Mouse (Mus musculus) spleen, adult 2 months (tissue): ENCODE results near the gene Dld. TPM values are rescaled to one million over a fixed set of nuclear protein-coding genes. Genes with fewer than 3 reads are reported as not detected.

Experiments
- DNase-seq, 2 experiments: peaks; one replicate each; pipeline versions ENCODE4 v3.0.0 to v3.0.0-alpha.2; 2012 to 2021; ENCODE audit warnings: low spot score in 2 of 2, low read depth in 1 of 2
- H3K27ac ChIP-seq: fragments of 200-500 bp; 2 replicates; pipeline ENCODE4 v1.5.1; 2012; ENCODE audit warnings: low read length, inconsistent platforms; ENCODE audit not compliant: insufficient read depth
- H3K27me3 ChIP-seq: fragments of 200-500 bp; 2 replicates; pipeline ENCODE4 v1.6.1; 2012; ENCODE audit warnings: mild to moderate bottlenecking, moderate library complexity, low read length, inconsistent platforms; ENCODE audit not compliant: control insufficient read depth, insufficient read depth
- H3K36me3 ChIP-seq: fragments of 200-500 bp; 2 replicates; pipeline ENCODE4 v1.6.1; 2012; ENCODE audit warnings: mild to moderate bottlenecking, low read length, inconsistent platforms; ENCODE audit not compliant: control insufficient read depth, insufficient read depth
- H3K4me1 ChIP-seq: fragments of 200-500 bp; 2 replicates; pipeline ENCODE4 v1.6.1; 2011; ENCODE audit warnings: inconsistent platforms; ENCODE audit not compliant: control insufficient read depth, insufficient read depth, insufficient read length
- H3K4me3 ChIP-seq: fragments of 200-500 bp; 2 replicates; pipeline ENCODE4 v1.5.1; 2011; ENCODE audit warnings: mild to moderate bottlenecking, inconsistent platforms; ENCODE audit not compliant: insufficient read depth, insufficient read length; ENCODE audit errors: extremely low read depth
- CTCF ChIP-seq: fragments of 200-500 bp; IDR thresholded peaks from 2 replicates; pipeline ENCODE4 v1.5.1; 2011; ENCODE audit warnings: mild to moderate bottlenecking, inconsistent platforms; ENCODE audit not compliant: insufficient read depth, insufficient read length, insufficient replicate concordance; ENCODE audit errors: extremely low read depth
- POLR2A ChIP-seq: fragments of 200-500 bp; IDR thresholded peaks from 2 replicates; pipeline ENCODE4 v1.6.1; 2011; ENCODE audit warnings: low read depth, low read length, inconsistent platforms
- WGBS: fragments of 180-500 bp; shearing (Covaris S2); methylation state at CpG from one replicate; pipeline ENCODE4 v1.1.7; 2018; 5-methylcytosine and 5-hydroxymethylcytosine counted together
- polyA plus RNA-seq: library from polyadenylated mRNA; depleted of rRNA; stranded (reverse); fragments of >200 nt; gene quantifications from 2 replicates; pipeline ENCODE4 v1.2.3, GENCODE M21; 2012

Gene Dld
- polyA plus RNA-seq, 1 experiment: 3.8 TPM

DNA sequence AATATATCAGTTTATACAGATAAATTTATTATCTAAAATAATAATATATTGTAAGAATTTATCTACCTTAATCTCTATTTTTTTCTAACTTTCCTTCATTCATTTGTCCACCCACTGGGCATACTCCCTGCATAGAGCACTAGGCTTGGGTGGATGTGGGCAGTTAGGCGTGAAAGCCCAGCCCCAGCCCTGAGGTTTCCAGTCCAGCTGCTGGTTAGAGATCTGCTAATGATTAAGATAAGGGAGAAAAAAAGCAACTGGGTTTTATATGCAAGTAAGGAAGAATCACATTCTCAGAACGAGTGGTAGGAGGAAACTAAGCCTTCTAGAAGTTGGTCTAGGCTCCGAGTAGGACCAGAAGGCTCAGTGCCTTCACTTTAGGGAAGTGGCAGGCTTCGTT is 55.2 kb downstream of the Dld start:
- TF ChIP-seq CTCF: no peak
- TF ChIP-seq POLR2A: no peak
- DNase-seq: no peak
- no peaks in the 10 kb centered on the region for H3K27me3 ChIP-seq
- H3K4me1 ChIP-seq: no peaks in the 10 kb centered on the region
- H3K27ac ChIP-seq: no peak overlapping the region
- H3K36me3 ChIP-seq: no peaks in the 10 kb centered on the region
- WGBS: 42% methylated on average over 4 of the region's 4 CpGs
- no peak overlapping the region for H3K4me3 ChIP-seq

DNA sequence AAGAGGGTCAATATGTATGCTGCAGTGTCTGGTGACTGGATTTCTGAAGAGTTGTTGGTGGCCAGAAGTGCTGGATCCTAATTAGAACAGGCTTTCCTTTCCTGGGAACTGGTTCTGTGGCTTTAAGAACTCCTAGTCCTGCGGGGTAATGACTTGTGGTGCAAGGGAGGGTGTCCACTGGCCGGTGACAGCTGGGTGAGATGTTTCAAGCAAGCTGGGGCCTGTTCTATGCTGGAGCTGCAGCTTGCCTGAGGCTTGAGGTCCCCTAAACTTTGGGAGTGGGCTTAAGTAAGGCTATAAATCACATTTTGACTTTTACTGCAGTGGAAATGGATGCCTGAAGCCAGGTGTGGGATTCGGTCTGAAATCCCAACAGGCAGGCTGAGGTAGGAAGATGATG is 55.7 kb downstream of the Dld start:
- WGBS: 72% methylated on average over 3 of the region's 3 CpGs
- no peaks in the 10 kb centered on the region for H3K27me3 ChIP-seq
- TF ChIP-seq POLR2A (no peak), CTCF (no peak)
- no peak for DNase-seq
- H3K4me1 ChIP-seq: no peaks in the 10 kb centered on the region
- H3K27ac ChIP-seq: no peak overlapping the region
- no peaks in the 10 kb centered on the region for H3K36me3 ChIP-seq
- H3K4me3 ChIP-seq: no peak overlapping the region

DNA sequence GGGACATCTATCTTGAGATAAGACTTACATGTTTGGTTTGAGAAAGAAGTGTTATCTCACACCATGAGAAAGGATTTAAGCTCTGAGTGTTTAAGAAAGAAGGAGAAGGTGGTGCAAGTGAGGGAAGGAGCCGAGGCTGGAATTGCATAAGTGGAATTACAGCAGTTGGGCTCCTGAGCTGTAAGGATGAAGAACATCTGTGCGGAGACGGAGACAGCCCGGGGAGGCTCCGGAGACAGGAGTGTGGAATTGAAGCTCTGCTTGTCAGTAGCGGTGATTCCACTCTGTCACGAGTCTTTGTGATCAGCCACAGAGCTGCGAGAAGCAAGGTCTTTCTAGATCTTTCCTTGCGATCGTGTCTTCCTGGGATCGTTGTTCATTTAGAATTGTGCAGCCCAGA is 56.3 kb downstream of the Dld start:
- WGBS: 93% methylated on average over 11 of the region's 11 CpGs
- H3K4me1 ChIP-seq: no peaks in the 10 kb centered on the region
- no peak overlapping the region for H3K27ac ChIP-seq
- DNase-seq: no peak
- H3K36me3 ChIP-seq: no peaks in the 10 kb centered on the region
- no peaks in the 10 kb centered on the region for H3K27me3 ChIP-seq
- no peak overlapping the region for H3K4me3 ChIP-seq
- no peak for TF ChIP-seq POLR2A
- no peak for TF ChIP-seq CTCF

DNA sequence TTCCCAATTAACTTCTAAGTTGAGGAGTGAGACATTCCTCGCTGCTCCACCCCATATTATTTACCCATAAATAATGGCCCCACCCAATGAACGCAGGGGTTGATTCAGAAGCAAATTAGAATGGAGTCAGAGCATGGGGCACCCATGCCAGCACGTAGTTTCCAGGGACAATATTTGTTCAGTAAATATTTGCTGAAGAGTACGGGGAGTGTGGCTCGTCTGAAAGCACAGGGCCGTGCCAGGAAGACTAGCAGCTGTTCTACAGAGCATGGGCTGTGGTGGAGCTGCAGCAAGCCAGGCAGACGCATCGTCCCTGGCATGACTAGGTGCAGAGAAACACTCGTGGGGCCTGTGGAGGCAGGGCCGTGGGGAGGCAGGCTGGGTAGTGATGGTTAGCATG is 56.7 kb downstream of the Dld start:
- Histone ChIP-seq H3K36me3 (no peaks in the 10 kb centered on the region), H3K4me1 (no peaks in the 10 kb centered on the region), H3K27ac (no peak overlapping the region), H3K4me3 (no peak overlapping the region), H3K27me3 (no peaks in the 10 kb centered on the region)
- no peak for DNase-seq
- TF ChIP-seq CTCF (no peak), POLR2A (no peak)
- 78% methylated on average over 10 of the region's 10 CpGs for WGBS

DNA sequence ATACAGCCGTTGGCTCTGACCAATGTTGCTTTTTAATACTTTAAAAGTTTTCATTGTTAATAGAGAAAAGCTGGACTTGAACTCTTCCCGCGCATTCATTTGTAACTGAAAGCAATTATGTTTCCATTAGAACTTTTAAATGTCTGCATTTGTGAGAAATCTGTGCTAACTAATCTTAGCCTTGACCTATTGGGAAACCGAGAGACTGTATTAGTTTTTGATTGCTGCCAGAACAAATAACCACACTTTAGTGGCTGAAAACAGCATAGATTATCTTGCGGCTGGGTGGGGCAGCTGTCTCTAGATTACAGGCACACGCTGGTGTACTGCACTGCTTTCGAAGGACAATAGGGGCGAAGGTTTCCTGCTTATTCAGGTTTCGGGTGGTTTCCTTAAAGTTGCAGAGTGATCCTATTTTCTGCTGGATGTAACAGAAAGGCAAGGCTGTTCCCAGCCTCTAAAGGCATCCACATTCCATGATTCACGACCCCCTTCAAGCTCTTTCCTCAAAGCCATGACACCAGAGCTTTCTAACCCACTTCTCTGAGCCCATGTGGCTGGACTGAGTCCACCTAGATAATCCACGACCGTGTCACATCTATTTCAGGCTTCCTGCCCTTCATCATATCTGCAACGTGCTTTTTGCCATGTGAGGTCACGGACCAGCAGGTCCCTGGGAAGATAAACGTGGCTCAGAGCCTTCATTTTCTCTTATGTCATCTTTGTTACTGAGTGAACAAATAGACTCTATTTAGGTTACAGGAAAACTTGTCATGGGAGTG is 57.7 kb downstream of the Dld start:
- Histone ChIP-seq H3K36me3 (no peaks in the 10 kb centered on the region), H3K27ac (no peak overlapping the region), H3K4me1 (no peaks in the 10 kb centered on the region), H3K4me3 (no peak overlapping the region), H3K27me3 (no peaks in the 10 kb centered on the region)
- no peak for DNase-seq
- TF ChIP-seq POLR2A (no peak), CTCF (no peak)
- 73% methylated on average over 15 of the region's 15 CpGs for WGBS

DNA sequence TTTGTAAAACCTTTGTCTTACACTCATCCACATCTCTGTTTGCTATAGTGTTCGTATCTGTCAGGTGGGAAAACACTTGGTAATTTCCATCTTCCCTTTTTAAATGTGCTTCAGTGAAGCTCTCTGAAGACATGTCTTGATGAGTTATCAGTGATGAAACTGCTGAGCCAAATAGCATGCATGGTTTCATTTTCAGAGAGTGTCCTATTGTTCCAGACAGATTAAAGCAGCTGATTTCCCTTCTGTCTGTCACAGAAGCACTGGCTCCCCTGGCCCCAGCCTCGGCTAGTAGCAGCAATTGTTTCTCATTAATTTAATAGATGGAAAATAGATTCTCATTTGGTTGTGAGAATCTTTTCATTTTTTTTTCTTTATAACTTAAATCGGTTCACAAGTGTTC is 60.3 kb downstream of the Dld start:
- TF ChIP-seq CTCF (no peak), POLR2A (no peak)
- Histone ChIP-seq H3K4me3 (no peak overlapping the region), H3K36me3 (no peaks in the 10 kb centered on the region), H3K27ac (no peak overlapping the region), H3K4me1 (no peaks in the 10 kb centered on the region), H3K27me3 (no peaks in the 10 kb centered on the region)
- no peak for DNase-seq
- 79% methylated on average over 3 of the region's 3 CpGs for WGBS

DNA sequence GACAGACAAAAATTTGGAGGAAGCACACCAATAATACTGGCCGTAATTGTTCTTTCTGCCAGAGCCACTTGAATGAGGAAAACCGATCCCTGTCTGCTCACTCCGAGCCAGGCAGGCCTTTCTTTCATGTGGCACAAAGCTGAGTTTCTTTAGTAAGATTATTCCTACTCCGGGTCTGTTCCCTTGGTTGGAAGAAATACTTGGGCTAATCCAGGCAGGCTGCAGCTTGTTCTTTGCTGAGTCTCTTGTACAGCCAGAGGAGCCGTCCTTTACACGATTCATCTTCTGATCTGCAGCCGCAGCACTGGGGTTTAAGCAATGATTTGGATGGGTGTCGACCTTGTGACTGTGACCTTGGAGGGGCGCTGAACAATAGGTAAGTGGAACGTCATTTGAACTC is 62.2 kb downstream of the Dld start:
- no peak overlapping the region for H3K4me3 ChIP-seq
- no peak for TF ChIP-seq CTCF
- no peak for TF ChIP-seq POLR2A
- H3K36me3 ChIP-seq: no peaks in the 10 kb centered on the region
- H3K27me3 ChIP-seq: no peaks in the 10 kb centered on the region
- WGBS: 91% methylated on average over 10 of the region's 10 CpGs
- no peak for DNase-seq
- no peak overlapping the region for H3K27ac ChIP-seq
- H3K4me1 ChIP-seq: no peaks in the 10 kb centered on the region
